Mouse (Mus musculus) liver, embryonic 14.5 days (tissue): ENCODE data around the gene Tex33.

Source experiments
- CTCF ChIP-seq: IDR thresholded peaks from 2 replicates; pipeline ENCODE4 v1.5.1; 2016; ENCODE audit warnings: antibody characterized with exemption, low read depth, control low read depth
- EP300 ChIP-seq: IDR thresholded peaks from 2 replicates; pipeline ENCODE4 v1.6.1; 2016; ENCODE audit warnings: antibody characterized with exemption, low read depth

DNA sequence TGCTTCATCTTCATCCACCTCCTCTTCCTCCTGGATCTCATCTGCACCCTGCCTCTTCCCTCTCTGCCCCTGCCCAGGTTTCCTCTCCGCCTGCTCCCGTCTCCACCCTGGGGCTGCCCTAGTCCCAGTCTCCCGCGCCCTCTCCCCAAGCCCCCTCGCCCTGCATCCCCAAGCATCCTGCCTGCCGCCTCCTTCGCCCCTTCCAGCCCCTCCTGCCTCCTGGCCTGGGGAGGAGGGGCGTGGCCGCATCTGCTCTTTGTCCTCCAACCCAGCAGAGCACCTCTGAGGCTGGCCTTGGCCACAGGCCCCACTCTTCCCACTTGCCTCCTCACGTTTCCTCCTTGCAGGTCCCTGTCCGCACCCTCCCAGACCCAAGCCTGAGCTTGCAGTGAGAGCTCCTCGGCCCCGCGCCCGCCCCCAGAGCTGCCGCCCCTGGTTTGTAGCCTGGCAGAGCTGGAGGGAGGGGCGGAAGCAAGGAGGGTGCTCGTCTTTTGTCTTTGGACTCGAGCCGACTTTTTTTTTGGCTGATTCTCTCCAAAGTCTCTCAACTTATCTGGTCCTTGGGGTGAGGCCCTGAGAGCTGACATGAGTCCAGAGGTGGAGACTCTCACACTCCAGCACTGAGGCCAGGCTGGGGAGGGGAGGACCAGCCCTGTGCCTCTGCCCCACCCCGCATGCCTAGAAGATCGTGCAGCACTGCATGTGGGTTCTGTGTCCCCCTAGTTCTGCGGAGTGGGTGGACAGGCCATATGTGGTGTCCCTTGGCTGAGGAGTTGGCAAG lies 41.7 kb upstream of the Tex33 start:
- no peak for TF ChIP-seq CTCF
- TF ChIP-seq EP300, result no peak
